In genomic region chr15:41193240-41193639, GRCm38 (mm10) we compare ENCODE assay signal across 10 mouse cellular contexts.
DNase-seq lines count a peak whose midpoint lies in the region; ATAC-seq and TF ChIP-seq lines count a peak whose summit lies in the region.
"Had no signal": no experiment of that assay in that cellular context is flagged by ENCODE, and none has a peak within 500 bp of the region (broad histone marks: within the 10 kb centered on the region; RNA-seq: fewer than 3 reads in every experiment).

No protein-coding gene starts in this region.

- 11% methylated on average over 3 of the region's 3 CpGs for WGBS in heart, embryonic 12.5 days
- 31% methylated on average over 3 of the region's 3 CpGs for WGBS in forebrain, embryonic 13.5 days

- peak; percentile 28 to 74 for DNase-seq in heart, adult 18-20 months
- peak; percentile 64 for DNase-seq in 416B (ENCODE audit: low read depth)
- peak; percentile 75 for DNase-seq in brain, embryonic 14.5 days (ENCODE audit: low read depth)
- DNase-seq in kidney, postnatal 10 days, result peak; percentile 75
- peak; percentile 51 for DNase-seq in lung, postnatal 14 days
- DNase-seq in urinary bladder, postnatal 36 days (ENCODE audit: low spot score in 2 of 2), result peak; percentile 19 to 33

- no peak overlapping the region for H3K4me3 ChIP-seq in heart, embryonic 12.5 days
- H3K4me3 ChIP-seq in forebrain, embryonic 13.5 days, result no peak overlapping the region
- H3K4me3 ChIP-seq: heart, embryonic 13.5 days; neural tube, embryonic 12.5 days had no signal

- no peaks in the 10 kb centered on the region for H3K9me3 ChIP-seq in heart, embryonic 12.5 days (replicated peaks)
- H3K9me3 ChIP-seq in forebrain, embryonic 13.5 days (replicated peaks), result no peaks in the 10 kb centered on the region
- H3K9me3 ChIP-seq: heart, embryonic 13.5 days; neural tube, embryonic 12.5 days had no signal

- no peaks in the 10 kb centered on the region for H3K36me3 ChIP-seq in heart, embryonic 12.5 days
- H3K36me3 ChIP-seq in forebrain, embryonic 13.5 days (ENCODE audit: poor library complexity, severe bottlenecking), result no peaks in the 10 kb centered on the region
- H3K36me3 ChIP-seq: heart, embryonic 13.5 days; neural tube, embryonic 12.5 days had no signal

- H3K27ac ChIP-seq in heart, embryonic 12.5 days (ENCODE audit: poor library complexity, severe bottlenecking), result no peak overlapping the region
- H3K27ac ChIP-seq in forebrain, embryonic 13.5 days, result no peak overlapping the region
- H3K27ac ChIP-seq: heart, embryonic 13.5 days; neural tube, embryonic 12.5 days had no signal

- H3K9ac ChIP-seq in heart, embryonic 12.5 days, result no peak overlapping the region
- no peak overlapping the region for H3K9ac ChIP-seq in forebrain, embryonic 13.5 days
- H3K9ac ChIP-seq: heart, embryonic 13.5 days; neural tube, embryonic 12.5 days had no signal

- TF ChIP-seq POLR2A in brain, embryonic 14.5 days (IDR thresholded peaks at IDR 0.05; ENCODE audit: borderline replicate concordance, extremely low read depth, insufficient read depth, insufficient read length, poor library complexity, severe bottlenecking), result no peak

- TF ChIP-seq CTCF in brain, embryonic 14.5 days (IDR thresholded peaks at IDR 0.05; ENCODE audit: borderline replicate concordance, extremely low read depth, insufficient read depth, insufficient read length), result peak; percentile 59; the same call in 1 of the 2 replicates

- no peaks in the 10 kb centered on the region for H3K27me3 ChIP-seq in heart, embryonic 12.5 days (replicated peaks)
- H3K27me3 ChIP-seq in forebrain, embryonic 13.5 days, result no peaks in the 10 kb centered on the region
- H3K27me3 ChIP-seq: heart, embryonic 13.5 days; neural tube, embryonic 12.5 days had no signal

- no peak overlapping the region for H3K4me2 ChIP-seq in heart, embryonic 12.5 days
- H3K4me2 ChIP-seq in forebrain, embryonic 13.5 days, result no peak overlapping the region
- H3K4me2 ChIP-seq: heart, embryonic 13.5 days; neural tube, embryonic 12.5 days had no signal

- no peak for ATAC-seq in heart, embryonic 12.5 days (ENCODE audit: insufficient number of reproducible peaks, low FRiP score)
- ATAC-seq in forebrain, embryonic 13.5 days, result peak; percentile 86

- no peaks in the 10 kb centered on the region for H3K4me1 ChIP-seq in heart, embryonic 12.5 days (replicated peaks)
- H3K4me1 ChIP-seq in forebrain, embryonic 13.5 days, result no peaks in the 10 kb centered on the region
- H3K4me1 ChIP-seq: heart, embryonic 13.5 days; neural tube, embryonic 12.5 days had no signal
